Comparison of ENCODE assay signal across 9 mouse cellular contexts in the genomic region with DNA sequence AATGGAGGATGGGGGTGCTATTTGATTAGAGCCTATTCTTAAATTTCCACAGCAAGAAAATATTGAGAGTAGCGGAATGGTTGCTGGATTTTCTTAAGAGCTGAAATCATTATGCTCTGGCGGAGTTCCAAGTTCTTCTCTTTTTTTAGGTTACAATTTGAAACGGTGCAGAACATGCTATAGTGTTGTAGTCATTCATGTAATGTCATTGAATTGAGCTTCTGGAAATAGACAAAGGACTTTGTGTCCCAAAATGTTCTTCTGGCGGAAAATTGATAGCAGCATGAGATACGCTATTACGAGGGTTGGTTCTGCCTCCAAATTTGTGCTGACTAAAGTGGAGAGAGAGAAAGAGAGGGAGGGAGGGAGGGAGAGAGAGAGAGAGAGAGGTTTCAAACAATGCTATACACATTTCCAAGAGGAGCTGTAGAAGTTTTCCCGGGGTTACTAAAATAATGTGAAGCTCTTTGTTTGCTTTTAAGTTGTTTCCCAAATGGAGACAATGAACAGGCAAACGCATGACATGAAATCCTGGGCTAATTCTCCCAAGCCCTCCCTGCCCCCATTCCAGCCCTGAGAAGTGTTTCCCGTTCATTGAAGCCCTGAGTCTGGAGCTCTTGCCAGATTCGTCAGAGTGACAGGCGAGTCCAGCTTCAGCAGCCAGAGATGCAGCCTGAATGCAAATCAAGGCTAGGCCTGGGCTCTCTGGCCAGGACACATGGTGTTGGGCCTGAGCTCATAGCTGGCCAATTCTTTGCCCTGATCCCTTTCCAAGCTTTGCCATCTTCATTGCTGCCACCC.
A peak's percentile ranks its signal among the peaks of the same experiment; 100 is the strongest.
DNase-seq lines count a peak whose midpoint lies in the region; ATAC-seq and TF ChIP-seq lines count a peak whose summit lies in the region.
"Had no signal": no experiment of that assay in that cellular context is flagged by ENCODE, and none has a peak within 500 bp of the region (broad histone marks: within the 10 kb centered on the region; RNA-seq: fewer than 3 reads in every experiment).

No protein-coding gene starts in this region.

- no peak overlapping the region for H3K9ac ChIP-seq in lung, embryonic 16.5 days (ENCODE audit: low read length)
- no peak overlapping the region for H3K9ac ChIP-seq in hindbrain, postnatal 0 days (replicated peaks; ENCODE audit: low read length)
- H3K9ac ChIP-seq in limb, embryonic 15.5 days: no peak overlapping the region

- peak overlapping the region; percentile 12; the same call in 1 of the 2 replicates for H3K4me2 ChIP-seq in lung, embryonic 16.5 days (ENCODE audit: low read depth, low read length)
- peak overlapping the region; percentile 35 for H3K4me2 ChIP-seq in hindbrain, postnatal 0 days (ENCODE audit: low read depth, low read length)
- H3K4me2 ChIP-seq in limb, embryonic 15.5 days: no peak overlapping the region

- no peaks in the 10 kb centered on the region for H3K36me3 ChIP-seq in lung, embryonic 16.5 days (ENCODE audit: control insufficient read depth, insufficient read depth, low read length)
- H3K36me3 ChIP-seq in hindbrain, postnatal 0 days (ENCODE audit: insufficient read depth, low read length): no peaks in the 10 kb centered on the region
- no peaks in the 10 kb centered on the region for H3K36me3 ChIP-seq in limb, embryonic 15.5 days

- WGBS in lung, embryonic 16.5 days: 22% methylated on average over 11 of the region's 11 CpGs
- 6% methylated on average over 11 of the region's 11 CpGs for WGBS in hindbrain, postnatal 0 days
- WGBS in limb, embryonic 15.5 days: 25% methylated on average over 11 of the region's 11 CpGs

- no peak overlapping the region for H3K27ac ChIP-seq in lung, embryonic 16.5 days (ENCODE audit: low read length)
- peak overlapping the region; percentile 31; the same call in 1 of the 2 replicates for H3K27ac ChIP-seq in gastrocnemius, adult 2 months
- peak overlapping the region; percentile 82 for H3K27ac ChIP-seq in hindbrain, postnatal 0 days
- H3K27ac ChIP-seq in limb, embryonic 15.5 days: peak overlapping the region; percentile 38

- no peaks in the 10 kb centered on the region for H3K9me3 ChIP-seq in lung, embryonic 16.5 days (ENCODE audit: control insufficient read depth, low read length)
- no peaks in the 10 kb centered on the region for H3K9me3 ChIP-seq in hindbrain, postnatal 0 days (ENCODE audit: low read length)
- no peaks in the 10 kb centered on the region for H3K9me3 ChIP-seq in limb, embryonic 15.5 days

- peak; percentile 73; the same call in 1 of the 2 replicates for ATAC-seq in lung, embryonic 16.5 days (ENCODE audit: low read depth)
- ATAC-seq in hindbrain, postnatal 0 days: peak; percentile 97
- no peak for ATAC-seq in limb, embryonic 15.5 days (ENCODE audit: insufficient number of reproducible peaks, low FRiP score, low TSS enrichment, low read depth)
- no peak for ATAC-seq in granulocyte monocyte progenitor cell, adult 5-6 weeks (replicated peaks; ENCODE audit: poor library complexity, severe bottlenecking)

- no peak for DNase-seq in lung, adult 18-20 months
- DNase-seq in gastrocnemius, adult 2 months: peak; percentile 36
- peak; percentile 96 for DNase-seq in hindbrain, postnatal 0 days (ENCODE audit: low spot score)
- peak; percentile 65 for DNase-seq in right cerebral cortex, postnatal 25 days
- no peak for DNase-seq in adrenal gland, adult 2 months

- no peak for TF ChIP-seq CTCF in gastrocnemius, adult 2 months (IDR thresholded peaks at IDR 0.05)
- TF ChIP-seq CTCF in hindbrain, postnatal 0 days (IDR thresholded peaks at IDR 0.05; ENCODE audit: low read depth): no peak

- H3K27me3 ChIP-seq in lung, embryonic 16.5 days (ENCODE audit: control insufficient read depth, insufficient read depth, low read depth, low read length): no peaks in the 10 kb centered on the region
- no peaks in the 10 kb centered on the region for H3K27me3 ChIP-seq in hindbrain, postnatal 0 days (ENCODE audit: insufficient read depth, low read length)
- H3K27me3 ChIP-seq in limb, embryonic 15.5 days: no peaks in the 10 kb centered on the region; the same call in 1 of the 2 replicates
- H3K27me3 ChIP-seq: CH12.LX had no signal

- peaks cover 12% of the 10 kb centered on the region for H3K4me1 ChIP-seq in lung, embryonic 16.5 days (replicated peaks; ENCODE audit: control insufficient read depth, insufficient read depth, low read length)
- H3K4me1 ChIP-seq in hindbrain, postnatal 0 days (ENCODE audit: insufficient read depth, low read length): peaks cover 13% of the 10 kb centered on the region
- H3K4me1 ChIP-seq in limb, embryonic 15.5 days: peaks cover 19% of the 10 kb centered on the region

- no peak overlapping the region for H3K4me3 ChIP-seq in lung, embryonic 16.5 days (ENCODE audit: low read length)
- no peak overlapping the region for H3K4me3 ChIP-seq in gastrocnemius, adult 2 months
- no peak overlapping the region for H3K4me3 ChIP-seq in hindbrain, postnatal 0 days (ENCODE audit: low read length)
- H3K4me3 ChIP-seq in limb, embryonic 15.5 days: no peak overlapping the region

- intact Hi-C loops in gastrocnemius, adult 2 months (cut with DNase I): no loop called here

Comparison
In these comparisons a context has a peak if more than half of its experiments do, and no peak if none do; other contexts are left out.
1. ATAC-seq: peak in lung, embryonic 16.5 days (single experiment) and hindbrain, postnatal 0 days (single experiment); none in limb, embryonic 15.5 days (single experiment) and granulocyte monocyte progenitor cell, adult 5-6 weeks (single experiment).
2. DNase-seq: peak in gastrocnemius, adult 2 months (single experiment), hindbrain, postnatal 0 days (single experiment) and right cerebral cortex, postnatal 25 days (single experiment); none in lung, adult 18-20 months (0 of 2) and adrenal gland, adult 2 months (single experiment).